Mouse (Mus musculus) thymus, adult 2 months (tissue): ENCODE measurements around the gene Stox1.

Source experiments
- CTCF ChIP-seq: fragments of 200-500 bp; IDR thresholded peaks from 2 replicates; pipeline ENCODE4 v1.5.1; 2012; ENCODE audit warnings: mild to moderate bottlenecking, control low read depth, low read length, moderate library complexity, borderline replicate concordance; ENCODE audit not compliant: control insufficient read depth, poor library complexity, insufficient read depth; ENCODE audit errors: extremely low read depth
- POLR2A ChIP-seq: fragments of 200-500 bp; IDR thresholded peaks from 2 replicates; pipeline ENCODE4 v1.6.1; 2012; ENCODE audit warnings: mild to moderate bottlenecking, low read length, control low read depth, moderate library complexity; ENCODE audit not compliant: control insufficient read depth, poor library complexity, insufficient read depth; ENCODE audit errors: extremely low read depth

- TF ChIP-seq CTCF (no peak), POLR2A (no peak)
Observed at GRCm38 (mm10) chr10:62679833-62680232, 46.1 kb downstream of the Stox1 start.
